Mouse (Mus musculus) heart, postnatal 36 days (tissue): ENCODE data around the gene Plcl1. TPM values are rescaled to one million over a fixed set of nuclear protein-coding genes. Genes with fewer than 3 reads are reported as not detected.

Experiments used
- DNase-seq, 2 experiments: peaks; one replicate each; pipeline ENCODE4 v3.0.0; 2021 to 2022
- intact Hi-C: fragments of 180-260 bp; cut with DNase I; formaldehyde crosslinking; loops from one replicate; pipeline ENCODE4 v1.15.1; 2025
- total RNA-seq, 2 experiments: library from RNA; stranded (reverse); gene quantifications; 2 replicates each; pipeline ENCODE4 v1.2.3; 2021

Gene Plcl1
- total RNA-seq, 2 experiments from 2014 or later, result 3.9 to 4.4 TPM

GRCm38 (mm10) chr1:55686261-55686660, 280.5 kb downstream of the Plcl1 start:
- no peak for DNase-seq
- intact Hi-C loops, result no loop called here

- DNase-seq, result no peak
- intact Hi-C loops, result no loop called here
Observed at GRCm38 (mm10) chr1:55693636-55694220, 288.0 kb downstream of the Plcl1 start.

- DNase-seq, result no peak
- intact Hi-C loops, result no loop called here
Observed at GRCm38 (mm10) chr1:55696206-55696605, 290.5 kb downstream of the Plcl1 start.

GRCm38 (mm10) chr1:55699393-55699970, 293.8 kb downstream of the Plcl1 start:
- no peak for DNase-seq
- intact Hi-C loops, result no loop called here

- intact Hi-C loops, result no loop called here
- DNase-seq, result no peak
Observed at GRCm38 (mm10) chr1:55700016-55700415, 294.3 kb downstream of the Plcl1 start.

- no peak for DNase-seq
- intact Hi-C loops, result no loop called here
Observed at GRCm38 (mm10) chr1:55700726-55701125, 295.0 kb downstream of the Plcl1 start.

- intact Hi-C loops, result no loop called here
- DNase-seq, result no peak
Observed at GRCm38 (mm10) chr1:55701601-55702000, 295.9 kb downstream of the Plcl1 start.

- intact Hi-C loops, result no loop called here
- no peak for DNase-seq
Observed at GRCm38 (mm10) chr1:55702106-55702505, 296.4 kb downstream of the Plcl1 start.

- intact Hi-C loops, result no loop called here
- no peak for DNase-seq
Observed at GRCm38 (mm10) chr1:55704707-55705106, 299.0 kb downstream of the Plcl1 start.

- intact Hi-C loops, result no loop called here
- DNase-seq, result no peak
Observed at GRCm38 (mm10) chr1:55705173-55705572, 299.5 kb downstream of the Plcl1 start.

GRCm38 (mm10) chr1:55705756-55706155, 300.0 kb downstream of the Plcl1 start:
- intact Hi-C loops, result no loop called here
- no peak for DNase-seq

- intact Hi-C loops, result no loop called here
- DNase-seq, result no peak
Observed at GRCm38 (mm10) chr1:55706933-55707332, 301.2 kb downstream of the Plcl1 start.

- no peak for DNase-seq
- intact Hi-C loops, result no loop called here
Observed at GRCm38 (mm10) chr1:55717283-55717803, 311.6 kb downstream of the Plcl1 start.

GRCm38 (mm10) chr1:55725428-55725827, 319.7 kb downstream of the Plcl1 start:
- intact Hi-C loops, result no loop called here
- DNase-seq, result no peak

GRCm38 (mm10) chr1:55729332-55729731, 323.6 kb downstream of the Plcl1 start:
- DNase-seq, result no peak
- intact Hi-C loops, result no loop called here

GRCm38 (mm10) chr1:55732951-55733350, 327.2 kb downstream of the Plcl1 start:
- no peak for DNase-seq
- intact Hi-C loops, result loop anchor here (10.0 kb wide), 2 partner anchors 148 to 498 kb away; partner anchors contain the start of gene Mars2

- intact Hi-C loops, result loop anchor here (1.0 to 10.0 kb wide), 4 partner anchors 101 to 501 kb away; partner anchors contain the start of gene Mars2
- peak; percentile 83 to 84 for DNase-seq
Observed at GRCm38 (mm10) chr1:55736054-55736740, 330.5 kb downstream of the Plcl1 start.

- intact Hi-C loops, result loop anchor here (1.0 to 10.0 kb wide), 4 partner anchors 100 to 502 kb away; partner anchors contain the start of gene Mars2
Observed at GRCm38 (mm10) chr1:55736762-55737288, 331.1 kb downstream of the Plcl1 start.

GRCm38 (mm10) chr1:55738746-55739365, 333.1 kb downstream of the Plcl1 start:
- no peak for DNase-seq
- intact Hi-C loops, result loop anchor here (5.0 to 10.0 kb wide), 3 partner anchors 98 to 504 kb away; partner anchors contain the start of gene Mars2

More at GRCm38 (mm10) chr1:55736762-55737288, 331.1 kb downstream of the Plcl1 start:
- DNase-seq, result no peak

- intact Hi-C loops, result no loop called here
- peak; percentile 14 to 15 for DNase-seq
Observed at GRCm38 (mm10) chr1:55741885-55742284, 336.2 kb downstream of the Plcl1 start.

- DNase-seq, result no peak
- intact Hi-C loops, result no loop called here
Observed at GRCm38 (mm10) chr1:55748516-55748915, 342.8 kb downstream of the Plcl1 start.
